Mouse (Mus musculus): ENCODE data around the gene Fam90a1a. TPM values are rescaled to one million over a fixed set of nuclear protein-coding genes. Genes with fewer than 3 reads are reported as not detected.

Gene Fam90a1a
- polyA plus RNA-seq, 1 experiment from 2014 or later: not detected

Other genes with a start within 250 kb of the Fam90a1a start
- not detected in 2 replicates for gene Defa24, start 224.2 kb upstream of the Fam90a1a start, polyA plus RNA-seq (2015; fragmentation: Nextera tagmentation; extraction: Ambion mirVana)
- gene Defb50, start 135.2 kb upstream of the Fam90a1a start, polyA plus RNA-seq (2015; fragmentation: Nextera tagmentation; extraction: Ambion mirVana): not detected in 2 replicates
- gene Defb2, start 118.8 kb upstream of the Fam90a1a start, polyA plus RNA-seq (2015; fragmentation: Nextera tagmentation; extraction: Ambion mirVana): not detected in 2 replicates
- gene Defb10, start 99.8 kb upstream of the Fam90a1a start, polyA plus RNA-seq (2015; fragmentation: Nextera tagmentation; extraction: Ambion mirVana): not detected in 2 replicates
- gene Defb9, start 73.3 kb upstream of the Fam90a1a start, polyA plus RNA-seq (2015; fragmentation: Nextera tagmentation; extraction: Ambion mirVana): not detected in 2 replicates
- gene Defb11, start 52.3 kb upstream of the Fam90a1a start, polyA plus RNA-seq (2015; fragmentation: Nextera tagmentation; extraction: Ambion mirVana): not detected in 2 replicates
- gene Defb15, start 26.0 kb upstream of the Fam90a1a start, polyA plus RNA-seq (2015; fragmentation: Nextera tagmentation; extraction: Ambion mirVana): not detected in 2 replicates
- gene Defb35, start 20.4 kb upstream of the Fam90a1a start, polyA plus RNA-seq (2015; fragmentation: Nextera tagmentation; extraction: Ambion mirVana): not detected in 2 replicates
- not detected in 2 replicates for gene Defb13, start 12.0 kb upstream of the Fam90a1a start, polyA plus RNA-seq (2015; fragmentation: Nextera tagmentation; extraction: Ambion mirVana)
- gene Ccdc70, start 11.1 kb downstream of the Fam90a1a start, polyA plus RNA-seq (2015; fragmentation: Nextera tagmentation; extraction: Ambion mirVana): not detected in 2 replicates
- 10.4 and 13.0 TPM in 2 replicates for gene Atp7b, start 101.6 kb downstream of the Fam90a1a start, polyA plus RNA-seq (2015; fragmentation: Nextera tagmentation; extraction: Ambion mirVana)
- gene Alg11, start 102.0 kb downstream of the Fam90a1a start, polyA plus RNA-seq (2015; fragmentation: Nextera tagmentation; extraction: Ambion mirVana): 9.9 and 13.1 TPM in 2 replicates
- 0.06 TPM in 1 of 2 replicates, not detected in the other for gene Nek5, start 166.3 kb downstream of the Fam90a1a start, polyA plus RNA-seq (2015; fragmentation: Nextera tagmentation; extraction: Ambion mirVana)
- 1.5 and 1.7 TPM in 2 replicates for gene Nek3, start 207.7 kb downstream of the Fam90a1a start, polyA plus RNA-seq (2015; fragmentation: Nextera tagmentation; extraction: Ambion mirVana)
- 22.2 and 28.5 TPM in 2 replicates for gene Ckap2, start 227.1 kb downstream of the Fam90a1a start, polyA plus RNA-seq (2015; fragmentation: Nextera tagmentation; extraction: Ambion mirVana)
- 11.5 and 12.9 TPM in 2 replicates for gene Vps36, start 234.1 kb downstream of the Fam90a1a start, polyA plus RNA-seq (2015; fragmentation: Nextera tagmentation; extraction: Ambion mirVana)